Mouse (Mus musculus): ENCODE measurements around the gene Arhgap27. TPM values are rescaled to one million over a fixed set of nuclear protein-coding genes. Genes with fewer than 3 reads are reported as not detected.
A peak's percentile ranks its signal among the peaks of the same experiment; 100 is the strongest.

The Arhgap27 gene
- polyA plus RNA-seq, 1 experiment from 2014 or later, result 15.6 TPM

GRCm38 (mm10) chr11:103346236-103346635 lies 17.3 kb downstream of the Arhgap27 start:
- 73% methylated on average over 7 of the region's 7 CpGs for WGBS
- no peak overlapping the region for H3K9ac ChIP-seq (ENCODE audit: low read depth, low read length)
- no peak overlapping the region for H3K4me3 ChIP-seq (ENCODE audit: low read length)
- H3K36me3 ChIP-seq (ENCODE audit: control insufficient read depth, insufficient read depth, low read length), result no peaks in the 10 kb centered on the region
- peak overlapping the region; percentile 48; the same call in 1 of the 2 replicates for H3K27ac ChIP-seq (ENCODE audit: low read depth, low read length)
- no peaks in the 10 kb centered on the region for H3K9me3 ChIP-seq (ENCODE audit: control insufficient read depth, low read length)
- no peak for ATAC-seq (ENCODE audit: low FRiP score, low TSS enrichment)
- H3K27me3 ChIP-seq (ENCODE audit: control insufficient read depth, insufficient read depth, low read length), result no peaks in the 10 kb centered on the region
- H3K4me1 ChIP-seq (ENCODE audit: control insufficient read depth, insufficient read depth, low read length), result peaks cover 14% of the 10 kb centered on the region; the same call in 1 of the 2 replicates
- H3K4me2 ChIP-seq (replicated peaks; ENCODE audit: low read depth, low read length), result no peak overlapping the region

GRCm38 (mm10) chr11:103345408-103346091 lies 17.9 kb downstream of the Arhgap27 start:
- Histone ChIP-seq H3K27ac (ENCODE audit: low read depth, low read length) (no peak overlapping the region), H3K9me3 (ENCODE audit: control insufficient read depth, low read length) (no peaks in the 10 kb centered on the region), H3K27me3 (ENCODE audit: control insufficient read depth, insufficient read depth, low read length) (no peaks in the 10 kb centered on the region), H3K4me3 (ENCODE audit: low read length) (no peak overlapping the region), H3K4me1 (ENCODE audit: control insufficient read depth, insufficient read depth, low read length) (peaks cover 18% of the 10 kb centered on the region; the same call in 1 of the 2 replicates), H3K36me3 (ENCODE audit: control insufficient read depth, insufficient read depth, low read length) (no peaks in the 10 kb centered on the region), H3K4me2 (replicated peaks; ENCODE audit: low read depth, low read length) (no peak overlapping the region), H3K9ac (ENCODE audit: low read depth, low read length) (no peak overlapping the region)
- WGBS, result 92% methylated on average over 7 of the region's 7 CpGs
- ATAC-seq (ENCODE audit: low FRiP score, low TSS enrichment), result no peak

GRCm38 (mm10) chr11:103344494-103345332 lies 18.8 kb downstream of the Arhgap27 start:
- no peak for ATAC-seq (ENCODE audit: low FRiP score, low TSS enrichment)
- no peak overlapping the region for H3K4me2 ChIP-seq (replicated peaks; ENCODE audit: low read depth, low read length)
- H3K4me3 ChIP-seq (ENCODE audit: low read length), result no peak overlapping the region
- WGBS, result 73% methylated on average over 19 of the region's 19 CpGs
- no peaks in the 10 kb centered on the region for H3K27me3 ChIP-seq (ENCODE audit: control insufficient read depth, insufficient read depth, low read length)
- H3K9ac ChIP-seq (ENCODE audit: low read depth, low read length), result no peak overlapping the region
- no peaks in the 10 kb centered on the region for H3K36me3 ChIP-seq (ENCODE audit: control insufficient read depth, insufficient read depth, low read length)
- H3K4me1 ChIP-seq (ENCODE audit: control insufficient read depth, insufficient read depth, low read length), result peaks cover 26% of the 10 kb centered on the region; the same call in 1 of the 2 replicates
- H3K9me3 ChIP-seq (ENCODE audit: control insufficient read depth, low read length), result no peaks in the 10 kb centered on the region
- H3K27ac ChIP-seq (ENCODE audit: low read depth, low read length), result no peak overlapping the region

- H3K27me3 ChIP-seq (ENCODE audit: control insufficient read depth, insufficient read depth, low read length), result no peaks in the 10 kb centered on the region
- H3K9ac ChIP-seq (ENCODE audit: low read depth, low read length), result no peak overlapping the region
- WGBS, result 78% methylated on average over 1 of the region's 1 CpGs
- no peak overlapping the region for H3K4me3 ChIP-seq (ENCODE audit: low read length)
- no peak overlapping the region for H3K4me2 ChIP-seq (replicated peaks; ENCODE audit: low read depth, low read length)
- ATAC-seq (ENCODE audit: low FRiP score, low TSS enrichment), result no peak
- H3K9me3 ChIP-seq (ENCODE audit: control insufficient read depth, low read length), result no peaks in the 10 kb centered on the region
- H3K36me3 ChIP-seq (ENCODE audit: control insufficient read depth, insufficient read depth, low read length), result no peaks in the 10 kb centered on the region
- no peak overlapping the region for H3K27ac ChIP-seq (ENCODE audit: low read depth, low read length)
- peaks cover 34% of the 10 kb centered on the region; the same call in 1 of the 2 replicates for H3K4me1 ChIP-seq (ENCODE audit: control insufficient read depth, insufficient read depth, low read length)
Measured at GRCm38 (mm10) chr11:103343881-103344280, 19.6 kb downstream of the Arhgap27 start.

- H3K27me3 ChIP-seq (ENCODE audit: control insufficient read depth, insufficient read depth, low read length), result no peaks in the 10 kb centered on the region
- peaks cover 34% of the 10 kb centered on the region; the same call in 1 of the 2 replicates for H3K4me1 ChIP-seq (ENCODE audit: control insufficient read depth, insufficient read depth, low read length)
- 86% methylated on average over 6 of the region's 6 CpGs for WGBS
- H3K36me3 ChIP-seq (ENCODE audit: control insufficient read depth, insufficient read depth, low read length), result no peaks in the 10 kb centered on the region
- no peak overlapping the region for H3K4me3 ChIP-seq (ENCODE audit: low read length)
- H3K27ac ChIP-seq (ENCODE audit: low read depth, low read length), result no peak overlapping the region
- ATAC-seq (ENCODE audit: low FRiP score, low TSS enrichment), result no peak
- H3K9me3 ChIP-seq (ENCODE audit: control insufficient read depth, low read length), result no peaks in the 10 kb centered on the region
- no peak overlapping the region for H3K9ac ChIP-seq (ENCODE audit: low read depth, low read length)
- no peak overlapping the region for H3K4me2 ChIP-seq (replicated peaks; ENCODE audit: low read depth, low read length)
Measured at GRCm38 (mm10) chr11:103343063-103343462, 20.4 kb downstream of the Arhgap27 start.

- peak; percentile 81 for ATAC-seq (ENCODE audit: low FRiP score, low TSS enrichment)
- no peak overlapping the region for H3K4me3 ChIP-seq (ENCODE audit: low read length)
- no peaks in the 10 kb centered on the region for H3K9me3 ChIP-seq (ENCODE audit: control insufficient read depth, low read length)
- peak overlapping the region; percentile 49 for H3K4me2 ChIP-seq (replicated peaks; ENCODE audit: low read depth, low read length)
- no peaks in the 10 kb centered on the region for H3K27me3 ChIP-seq (ENCODE audit: control insufficient read depth, insufficient read depth, low read length)
- no peaks in the 10 kb centered on the region for H3K36me3 ChIP-seq (ENCODE audit: control insufficient read depth, insufficient read depth, low read length)
- H3K9ac ChIP-seq (ENCODE audit: low read depth, low read length), result peak overlapping the region; percentile 53; the same call in 1 of the 2 replicates
- peak overlapping the region; percentile 88 for H3K27ac ChIP-seq (ENCODE audit: low read depth, low read length)
- WGBS, result 4% methylated on average over 7 of the region's 7 CpGs
- peaks cover 27% of the 10 kb centered on the region; the same call in 1 of the 2 replicates for H3K4me1 ChIP-seq (ENCODE audit: control insufficient read depth, insufficient read depth, low read length)
Measured at GRCm38 (mm10) chr11:103340677-103341076, 22.8 kb downstream of the Arhgap27 start.

- H3K9ac ChIP-seq (ENCODE audit: low read depth, low read length), result peak overlapping the region; percentile 53
- peak overlapping the region; percentile 49 for H3K4me2 ChIP-seq (replicated peaks; ENCODE audit: low read depth, low read length)
- peaks cover 27% of the 10 kb centered on the region; the same call in 1 of the 2 replicates for H3K4me1 ChIP-seq (ENCODE audit: control insufficient read depth, insufficient read depth, low read length)
- no peaks in the 10 kb centered on the region for H3K36me3 ChIP-seq (ENCODE audit: control insufficient read depth, insufficient read depth, low read length)
- peak overlapping the region; percentile 88 for H3K27ac ChIP-seq (ENCODE audit: low read depth, low read length)
- no peaks in the 10 kb centered on the region for H3K27me3 ChIP-seq (ENCODE audit: control insufficient read depth, insufficient read depth, low read length)
- no peaks in the 10 kb centered on the region for H3K9me3 ChIP-seq (ENCODE audit: control insufficient read depth, low read length)
- WGBS, result 41% methylated on average over 19 of the region's 19 CpGs
- ATAC-seq (ENCODE audit: low FRiP score, low TSS enrichment), result peak; percentile 53
- peak overlapping the region; percentile 25 for H3K4me3 ChIP-seq (ENCODE audit: low read length)
Measured at GRCm38 (mm10) chr11:103340130-103340529, 23.4 kb downstream of the Arhgap27 start.

- peaks cover 27% of the 10 kb centered on the region; the same call in 1 of the 2 replicates for H3K4me1 ChIP-seq (ENCODE audit: control insufficient read depth, insufficient read depth, low read length)
- no peaks in the 10 kb centered on the region for H3K27me3 ChIP-seq (ENCODE audit: control insufficient read depth, insufficient read depth, low read length)
- no peaks in the 10 kb centered on the region for H3K36me3 ChIP-seq (ENCODE audit: control insufficient read depth, insufficient read depth, low read length)
- H3K27ac ChIP-seq (ENCODE audit: low read depth, low read length), result peak overlapping the region; percentile 88
- H3K4me2 ChIP-seq (replicated peaks; ENCODE audit: low read depth, low read length), result peak overlapping the region; percentile 49
- H3K9me3 ChIP-seq (ENCODE audit: control insufficient read depth, low read length), result no peaks in the 10 kb centered on the region
- ATAC-seq (ENCODE audit: low FRiP score, low TSS enrichment), result peak; percentile 80
- 25% methylated on average over 19 of the region's 19 CpGs for WGBS
- peak overlapping the region; percentile 53 for H3K9ac ChIP-seq (ENCODE audit: low read depth, low read length)
- H3K4me3 ChIP-seq (ENCODE audit: low read length), result peak overlapping the region; percentile 25
Measured at GRCm38 (mm10) chr11:103339414-103340119, 23.9 kb downstream of the Arhgap27 start.

Measured in kidney, embryonic 14.5 days (tissue).